Mouse (Mus musculus) layer of hippocampus, postnatal 36 days (tissue): ENCODE measurements at regions not wholly inside any gene's neighbourhood (a gene's known extent, or its start where the extent isn't known, plus 50 kb on each side); places are given as distances from the start of the nearest gene placed in this dataset.

Experiments used
- DNase-seq, 2 experiments: peaks; one replicate each; pipeline ENCODE4 v3.0.0; 2022

DNA sequence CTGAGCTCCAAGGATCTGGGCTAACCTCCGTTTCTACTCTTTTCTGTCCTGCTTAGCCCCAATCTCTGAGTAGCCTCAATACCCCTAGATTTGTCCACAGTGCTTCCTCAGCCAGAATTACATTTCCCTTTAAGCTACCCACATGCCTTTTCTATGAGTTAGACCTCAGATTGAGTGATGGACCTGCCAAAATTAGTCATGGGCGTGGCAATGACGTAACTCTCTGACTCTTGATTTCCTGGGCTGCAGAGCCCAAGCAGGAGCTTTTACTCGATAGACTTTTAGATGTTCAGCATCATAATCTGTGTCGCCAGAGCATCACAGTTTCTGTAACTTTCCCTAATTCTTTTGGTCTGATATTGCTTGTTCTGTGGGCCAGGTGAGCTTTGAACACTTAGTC, 186.9 kb upstream of the Rora start:
- DNase-seq, result no peak

DNA sequence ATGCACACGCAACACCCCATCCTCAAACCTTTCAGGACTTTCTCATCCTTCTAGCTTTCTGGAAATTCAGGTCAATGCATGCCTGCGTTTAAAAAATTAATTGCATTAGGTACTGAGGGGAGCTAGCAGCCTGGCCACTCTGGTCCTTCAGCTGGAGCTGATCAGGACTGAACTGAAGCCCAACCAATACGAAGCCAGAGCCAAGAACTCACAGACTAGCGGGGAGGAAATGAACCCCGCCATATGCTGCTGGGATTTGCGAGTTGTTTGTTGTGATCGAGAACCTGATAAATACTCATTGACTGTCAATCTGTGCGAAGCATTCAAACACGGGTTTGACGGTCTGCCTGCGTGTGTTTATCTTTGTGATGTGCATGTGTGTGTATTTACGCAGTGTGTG, 177.2 kb upstream of the Rora start:
- peak in 1 of 2 experiments; percentile 8 for DNase-seq

DNA sequence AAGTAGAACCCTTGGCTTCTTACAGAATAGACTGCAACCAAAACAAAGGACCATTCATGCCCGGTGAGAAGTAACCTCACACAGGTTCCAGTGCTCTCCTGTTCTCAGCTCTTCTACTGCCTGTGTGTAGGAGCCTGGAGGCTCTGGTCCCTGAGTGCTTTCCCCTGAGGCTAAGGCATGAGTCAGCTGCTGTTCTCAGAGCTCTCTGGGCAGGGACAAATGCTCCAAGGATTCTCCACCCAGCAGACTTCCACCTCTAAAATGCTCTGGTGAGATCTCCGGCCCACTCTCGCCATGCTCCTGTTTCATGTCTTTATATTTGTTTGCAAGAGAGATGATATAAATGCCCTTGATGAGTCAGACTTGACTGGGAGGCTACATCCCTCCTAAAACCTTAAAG, 176.1 kb upstream of the Rora start:
- DNase-seq, result no peak

DNA sequence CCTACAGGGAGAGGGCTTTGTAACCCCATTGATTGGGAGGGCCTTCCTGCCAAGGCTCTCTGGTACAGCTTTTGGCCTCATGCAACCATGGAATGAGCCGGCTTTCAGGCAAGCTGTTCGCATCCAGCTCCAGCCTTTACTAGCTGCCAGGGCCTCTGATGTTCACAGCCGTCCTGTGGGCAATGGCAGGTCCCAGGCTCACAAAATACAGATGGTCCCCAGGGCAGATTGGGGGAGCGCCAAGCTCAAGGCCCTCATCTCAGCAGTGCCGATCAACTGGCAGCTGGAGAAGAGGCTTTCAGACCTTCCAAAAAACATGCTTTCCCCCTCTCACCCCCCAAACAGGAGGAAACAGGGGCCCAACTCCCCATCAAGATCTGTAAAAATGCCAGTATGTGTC, 166.9 kb upstream of the Rora start:
- DNase-seq, result peak; percentile 18 to 35

DNA sequence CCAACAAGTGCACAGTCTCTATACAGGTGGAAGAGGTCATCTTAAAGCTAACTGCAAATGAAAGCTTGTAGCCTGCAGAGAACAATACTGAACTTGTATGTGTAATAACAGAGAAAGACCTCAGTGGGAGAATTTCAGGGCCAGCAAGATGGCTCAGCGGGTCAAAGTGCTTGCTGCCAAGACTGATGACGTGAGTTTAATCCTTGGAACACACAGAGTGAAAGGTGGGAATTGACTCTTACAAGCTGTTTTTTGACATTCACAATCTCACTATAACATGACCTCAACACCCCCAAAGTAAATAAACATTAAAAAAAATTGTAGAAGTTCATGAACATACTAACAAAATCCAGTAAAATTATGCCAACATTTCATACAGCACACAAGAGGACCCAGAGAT, 162.4 kb upstream of the Rora start:
- DNase-seq, result no peak

DNA sequence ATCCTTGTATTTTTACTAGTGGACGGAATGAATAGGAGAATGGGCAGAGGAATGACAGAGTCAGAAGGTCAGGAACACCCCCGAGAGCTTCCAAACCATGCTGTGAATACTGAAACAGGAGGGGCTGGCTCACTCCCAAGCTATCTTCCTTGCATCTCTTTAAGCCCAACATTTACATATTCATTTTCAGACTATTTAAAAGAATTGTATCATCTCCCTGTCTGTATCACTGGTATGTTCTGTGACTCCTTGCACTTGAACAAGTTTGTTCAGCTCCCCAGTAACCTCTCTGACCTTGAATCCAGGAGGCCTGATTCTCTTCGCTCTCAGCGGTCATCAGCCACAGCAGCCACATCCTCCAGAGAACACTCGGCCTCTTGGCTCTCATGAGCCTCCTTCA, 132.4 kb upstream of the Rora start:
- DNase-seq, result no peak

DNA sequence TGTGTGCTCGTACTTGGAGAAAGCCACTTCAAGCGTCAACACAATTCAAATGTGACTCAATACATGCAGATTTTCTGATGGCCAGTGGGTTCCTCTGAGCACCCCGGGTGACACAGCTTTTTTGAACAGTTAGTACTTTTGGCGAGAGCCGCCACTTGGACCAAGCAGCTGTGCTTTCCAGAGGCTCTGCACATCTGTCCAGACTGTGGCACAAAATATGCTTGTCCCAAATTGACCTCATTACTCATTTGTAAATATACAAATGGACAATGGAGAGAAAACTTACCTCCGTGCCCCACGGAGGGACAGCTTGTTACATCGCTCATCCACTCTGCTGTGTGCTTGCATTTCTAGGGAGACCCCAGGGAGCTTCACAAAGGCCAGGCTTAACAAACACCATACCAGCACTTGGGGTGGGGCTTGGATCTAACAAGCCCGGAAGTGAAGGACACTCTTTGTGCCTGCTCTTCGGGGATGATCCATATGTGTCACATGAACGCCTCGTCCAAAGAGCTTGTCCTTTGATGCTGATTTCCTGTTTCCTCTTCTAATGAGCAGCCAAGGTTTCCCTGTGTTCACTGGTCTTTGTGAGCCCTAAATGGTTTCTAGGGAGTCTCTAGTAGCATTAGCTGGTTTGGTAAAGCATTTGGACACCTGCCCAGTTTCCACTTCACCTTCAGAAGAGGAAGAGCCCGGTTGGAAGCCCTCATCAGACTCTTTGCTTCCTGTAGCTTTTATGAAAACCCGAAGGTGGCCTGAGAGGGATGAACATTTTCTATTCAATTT, 91.6 kb upstream of the Rora start:
- DNase-seq, result no peak

DNA sequence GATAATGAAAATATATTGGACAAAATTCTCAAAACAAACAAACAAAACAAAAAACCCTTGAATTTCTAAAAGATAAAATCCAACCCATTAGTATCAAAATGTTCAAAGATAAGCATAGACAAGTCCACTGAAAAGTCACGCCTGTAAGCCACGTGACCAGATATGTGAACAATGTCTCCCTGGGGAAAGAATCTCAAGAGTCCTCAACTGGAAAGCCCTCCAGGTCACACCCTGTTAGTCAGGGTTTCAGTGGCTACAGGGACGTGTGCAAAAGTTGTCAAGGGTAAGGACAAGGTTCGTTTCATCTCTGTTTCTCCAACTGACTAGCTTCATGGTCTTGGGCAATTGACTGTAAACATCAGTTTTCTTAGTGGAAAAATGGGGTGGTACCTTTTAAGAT, 90.4 kb upstream of the Rora start:
- no peak for DNase-seq

DNA sequence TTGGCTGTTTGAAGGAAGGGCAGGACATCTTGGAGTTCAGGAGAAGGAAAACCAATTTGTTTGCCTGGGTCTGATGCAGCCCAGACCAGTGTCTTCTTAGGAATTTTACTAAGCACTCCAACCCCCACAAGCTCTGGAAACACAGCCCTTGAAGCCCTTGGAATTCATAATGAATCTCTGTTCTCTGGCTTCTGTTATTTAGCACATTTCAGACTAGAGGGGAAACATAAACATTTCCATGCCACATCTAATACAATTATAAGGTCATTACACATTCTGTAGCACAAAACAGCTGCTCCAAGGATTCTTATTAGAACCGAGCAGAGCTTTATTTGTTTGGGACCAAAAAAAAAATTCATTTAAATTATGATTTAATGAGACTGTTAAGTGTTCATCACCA, 67.8 kb upstream of the Rora start:
- DNase-seq, result no peak

DNA sequence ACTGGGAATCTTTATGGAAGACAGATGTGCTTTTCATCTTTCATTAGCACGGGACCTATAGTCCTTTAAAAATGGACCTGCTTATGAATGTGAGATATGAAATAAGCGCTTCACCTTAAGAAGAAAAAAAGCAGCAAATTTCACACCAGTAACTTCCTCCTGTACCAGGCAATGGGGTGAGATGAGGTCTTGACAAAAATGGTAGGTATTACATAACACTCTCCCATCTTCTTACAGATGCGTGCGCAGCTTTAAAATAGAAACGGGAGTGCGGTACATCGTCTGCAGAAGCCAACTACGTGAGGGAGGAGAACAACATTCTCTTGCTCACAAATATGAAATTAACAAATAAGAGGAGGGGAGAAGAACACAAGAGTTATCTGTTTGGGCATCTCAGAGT, 62.6 kb upstream of the Rora start:
- no peak for DNase-seq

DNA sequence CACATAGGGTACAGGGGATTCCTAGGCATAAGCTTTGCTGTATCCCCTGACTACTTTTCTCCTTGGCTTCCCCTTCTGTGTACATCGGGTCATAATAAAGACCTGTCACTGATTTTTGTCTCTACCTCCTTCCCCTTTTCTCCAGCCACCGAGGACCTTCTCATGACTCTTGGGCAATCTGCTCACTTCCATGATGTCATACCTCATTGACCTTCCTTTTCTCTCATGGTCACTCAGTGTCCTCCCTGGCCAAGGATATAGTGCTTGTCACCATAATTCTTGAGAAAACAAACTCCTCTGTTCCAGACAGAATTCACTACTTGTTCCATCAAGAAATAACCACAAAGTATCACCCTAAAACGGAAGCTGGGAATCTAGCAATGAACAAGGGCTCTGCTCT, 60.6 kb upstream of the Rora start:
- DNase-seq, result no peak

DNA sequence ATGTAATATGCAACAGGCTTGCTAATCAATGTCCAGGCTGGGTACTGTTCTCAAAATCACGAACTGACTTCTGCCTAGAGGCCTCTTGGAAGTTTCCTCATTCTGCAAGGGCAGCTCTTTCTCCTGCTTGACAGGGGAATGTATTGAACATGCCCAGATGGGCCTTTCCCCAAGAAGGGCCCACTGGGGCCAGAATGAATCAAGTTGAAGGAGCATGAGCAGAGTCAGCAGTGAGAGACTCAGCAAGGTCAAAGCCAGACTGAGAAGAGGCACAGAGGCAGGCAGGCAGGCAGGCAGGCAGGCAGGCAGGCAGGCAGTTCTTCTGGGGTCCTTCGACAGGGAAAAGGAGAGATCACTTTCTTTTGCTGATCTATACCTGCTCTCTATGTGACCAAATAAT, 59.0 kb upstream of the Rora start:
- no peak for DNase-seq
